ENCODE assay signal across 19 mouse cellular contexts in the genomic region with DNA sequence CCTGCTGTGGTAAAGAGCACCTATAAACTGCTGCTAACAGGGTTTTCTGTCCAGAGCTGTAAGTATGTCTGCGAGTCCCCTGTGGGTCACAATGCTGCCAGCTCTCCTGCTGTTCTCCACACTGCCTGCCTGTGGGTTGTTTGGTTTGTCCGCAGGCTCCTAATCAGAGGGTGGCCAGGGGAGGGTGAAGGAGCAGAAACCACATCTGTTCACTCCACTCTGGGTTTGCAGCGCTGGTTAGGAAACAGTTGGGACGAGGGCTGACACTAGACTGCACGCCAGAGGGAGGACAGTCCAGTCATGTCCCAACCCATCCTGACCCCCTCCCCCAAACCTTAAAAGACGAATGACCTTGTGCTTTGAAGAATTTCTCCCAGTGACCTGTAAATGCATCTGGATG. TPM values are rescaled to one million over a fixed set of nuclear protein-coding genes. Genes with fewer than 3 reads are reported as not detected.
DNase-seq lines count a peak whose midpoint lies in the region; ATAC-seq lines count a peak whose summit lies in the region.
"Had no signal": no experiment of that assay in that cellular context is flagged by ENCODE, and none has a peak within 500 bp of the region (broad histone marks: within the 10 kb centered on the region; RNA-seq: fewer than 3 reads in every experiment).

No protein-coding gene starts in this region.

- H3K9ac ChIP-seq in neural tube, embryonic 13.5 days, result peak overlapping the region; percentile 10; the same call in 1 of the 2 replicates
- 0 out of 2 replicates have a peak overlapping the region, but pooled peaks have one; percentile 21 for H3K9ac ChIP-seq in liver, embryonic 16.5 days (ENCODE audit: low read depth, low read length)
- H3K9ac ChIP-seq: heart, embryonic 13.5 days; midbrain, embryonic 12.5 days had no signal

- H3K9me3 ChIP-seq in neural tube, embryonic 13.5 days, result no peaks in the 10 kb centered on the region
- H3K9me3 ChIP-seq in liver, embryonic 16.5 days (replicated peaks; ENCODE audit: control insufficient read depth, low read length), result no peaks in the 10 kb centered on the region
- H3K9me3 ChIP-seq: forebrain, embryonic 12.5 days; heart, embryonic 13.5 days; midbrain, embryonic 12.5 days had no signal

- no peak for ATAC-seq in neural tube, embryonic 13.5 days (ENCODE audit: low read depth)
- ATAC-seq in liver, embryonic 16.5 days (ENCODE audit: low read depth), result no peak

- intact Hi-C loops in heart, postnatal 36 days (cut with DNase I), result no loop called here

- H3K4me2 ChIP-seq in neural tube, embryonic 13.5 days, result no peak overlapping the region
- H3K4me2 ChIP-seq in liver, embryonic 16.5 days (ENCODE audit: low read depth, low read length), result no peak overlapping the region
- H3K4me2 ChIP-seq: forebrain, embryonic 12.5 days; heart, embryonic 13.5 days; midbrain, embryonic 12.5 days had no signal

- peak overlapping the region; percentile 50; the same call in 1 of the 2 replicates for H3K27ac ChIP-seq in neural tube, embryonic 13.5 days (replicated peaks)
- H3K27ac ChIP-seq in liver, embryonic 16.5 days (ENCODE audit: low read length), result peak overlapping the region; percentile 66
- H3K27ac ChIP-seq: heart, embryonic 13.5 days; kidney, postnatal 0 days had no signal

- H3K36me3 ChIP-seq in neural tube, embryonic 13.5 days, result peaks cover 35% of the 10 kb centered on the region
- peaks cover 31% of the 10 kb centered on the region for H3K36me3 ChIP-seq in liver, embryonic 16.5 days (ENCODE audit: control insufficient read depth, insufficient read depth)

- peaks cover 38% of the 10 kb centered on the region for H3K4me1 ChIP-seq in neural tube, embryonic 13.5 days (replicated peaks)
- H3K4me1 ChIP-seq in liver, embryonic 16.5 days (ENCODE audit: control insufficient read depth, low read depth, low read length), result peaks cover 59% of the 10 kb centered on the region

- H3K4me3 ChIP-seq in neural tube, embryonic 13.5 days, result no peak overlapping the region
- no peak overlapping the region for H3K4me3 ChIP-seq in liver, embryonic 16.5 days (ENCODE audit: low read depth, low read length)
- H3K4me3 ChIP-seq: forebrain, embryonic 12.5 days; heart, embryonic 13.5 days; midbrain, embryonic 12.5 days had no signal

- WGBS in neural tube, embryonic 13.5 days, result 49% methylated on average over 6 of the region's 6 CpGs
- WGBS in liver, embryonic 16.5 days (ENCODE audit: insufficient replicate concordance), result 20% methylated on average over 6 of the region's 6 CpGs

- no peaks in the 10 kb centered on the region for H3K27me3 ChIP-seq in neural tube, embryonic 13.5 days
- H3K27me3 ChIP-seq in liver, embryonic 16.5 days (ENCODE audit: control insufficient read depth, insufficient read depth, low read depth, low read length), result no peaks in the 10 kb centered on the region
- H3K27me3 ChIP-seq: forebrain, embryonic 12.5 days; heart, embryonic 13.5 days; midbrain, embryonic 12.5 days had no signal

- DNase-seq in heart, adult 11 months, result peak; percentile 87
- DNase-seq in heart, postnatal 36 days, result no peak
- DNase-seq in neural tube, embryonic 10.5 days (ENCODE audit: extremely low spot score, low spot score), result no peak
- no peak for DNase-seq in layer of hippocampus, postnatal 36 days
- DNase-seq in adrenal gland, adult 2 months, result no peak
- no peak for DNase-seq in adipocyte (ENCODE audit: low spot score)
- DNase-seq: cerebellum, adult 8-10 months; lung, adult 18-20 months; right cerebral cortex, postnatal 25 days; thymus, postnatal 14 days had no signal

RNA-seq across cellular contexts. Expression of a gene that starts 16.1 kb away (rescaled TPM):
- 10 to 100 TPM; 22.8 to 23.8 TPM for total RNA-seq in heart, postnatal 36 days (2021)
- 24.3 and 28.7 TPM in 2 replicates for polyA plus RNA-seq in neural tube, embryonic 13.5 days (2015; fragmentation: Nextera tagmentation; extraction: Ambion mirVana)
- polyA plus RNA-seq in liver, embryonic 16.5 days (2015; fragmentation: Nextera tagmentation; extraction: Ambion mirVana), result 30.7 and 30.9 TPM in 2 replicates
- 10 to 100 TPM; 43.0 to 45.1 TPM for total RNA-seq in layer of hippocampus, postnatal 36 days (2021)
- total RNA-seq in adrenal gland, adult 2 months (2021), result 10 to 100 TPM; 36.4 to 41.6 TPM
- 47.0 and 60.2 TPM in 2 replicates for polyA plus RNA-seq in adrenal gland, adult 2 months (2012; rRNA removed)

RNA-seq across cellular contexts. Expression of a gene that starts 27.2 kb away (rescaled TPM):
- 1 to 10 TPM; 4.7 to 5.4 TPM for total RNA-seq in heart, postnatal 36 days (2021)
- polyA plus RNA-seq in neural tube, embryonic 13.5 days (2015; fragmentation: Nextera tagmentation; extraction: Ambion mirVana), result 4.3 and 6.2 TPM in 2 replicates
- polyA plus RNA-seq in liver, embryonic 16.5 days (2015; fragmentation: Nextera tagmentation; extraction: Ambion mirVana), result 7.8 and 10.2 TPM in 2 replicates
- 1 to 10 TPM; 4.6 to 5.1 TPM for total RNA-seq in layer of hippocampus, postnatal 36 days (2021)
- 10 to 100 TPM; 11.0 to 13.2 TPM for total RNA-seq in adrenal gland, adult 2 months (2021)
- 37.9 and 39.5 TPM in 2 replicates for polyA plus RNA-seq in adrenal gland, adult 2 months (2012; rRNA removed)

RNA-seq across cellular contexts. Expression of a gene that starts 29.1 kb away (rescaled TPM):
- not detected for total RNA-seq in heart, postnatal 36 days (2021)
- 0.30 and 0.42 TPM in 2 replicates for polyA plus RNA-seq in neural tube, embryonic 13.5 days (2015; fragmentation: Nextera tagmentation; extraction: Ambion mirVana)
- polyA plus RNA-seq in liver, embryonic 16.5 days (2015; fragmentation: Nextera tagmentation; extraction: Ambion mirVana), result not detected in 2 replicates
- under 1 TPM in 1 of 2 experiments, not detected in 1; 0.35 TPM for total RNA-seq in layer of hippocampus, postnatal 36 days (2021)
- total RNA-seq in adrenal gland, adult 2 months (2021), result not detected
- polyA plus RNA-seq in adrenal gland, adult 2 months (2012; rRNA removed), result 0.10 TPM in 1 of 2 replicates, not detected in the other
- total RNA-seq: gastrocnemius, adult 8-10 months had no signal
- polyA plus RNA-seq: forebrain, embryonic 12.5 days; heart, embryonic 13.5 days; intestine, embryonic 14.5 days; midbrain, embryonic 12.5 days; stomach, embryonic 14.5 days had no signal

RNA-seq across cellular contexts. Expression of a gene that starts 35.4 kb away (rescaled TPM):
- total RNA-seq in heart, postnatal 36 days (2021), result not detected
- polyA plus RNA-seq in neural tube, embryonic 13.5 days (2015; fragmentation: Nextera tagmentation; extraction: Ambion mirVana), result 1.2 and 4.1 TPM in 2 replicates
- not detected in 2 replicates for polyA plus RNA-seq in liver, embryonic 16.5 days (2015; fragmentation: Nextera tagmentation; extraction: Ambion mirVana)
- total RNA-seq in layer of hippocampus, postnatal 36 days (2021), result not detected
- total RNA-seq in adrenal gland, adult 2 months (2021), result not detected
- polyA plus RNA-seq in adrenal gland, adult 2 months (2012; rRNA removed), result not detected in 2 replicates
- total RNA-seq: gastrocnemius, adult 8-10 months had no signal
- polyA plus RNA-seq: forebrain, embryonic 12.5 days; heart, embryonic 13.5 days; intestine, embryonic 14.5 days; kidney, postnatal 0 days; stomach, embryonic 14.5 days had no signal
